Mouse (Mus musculus): ENCODE measurements around the gene Pcid2. TPM values are rescaled to one million over a fixed set of nuclear protein-coding genes. Genes with fewer than 3 reads are reported as not detected.

Gene Pcid2
- polyA plus RNA-seq, 1 experiment from 2014 or later = 8.8 TPM

DNA sequence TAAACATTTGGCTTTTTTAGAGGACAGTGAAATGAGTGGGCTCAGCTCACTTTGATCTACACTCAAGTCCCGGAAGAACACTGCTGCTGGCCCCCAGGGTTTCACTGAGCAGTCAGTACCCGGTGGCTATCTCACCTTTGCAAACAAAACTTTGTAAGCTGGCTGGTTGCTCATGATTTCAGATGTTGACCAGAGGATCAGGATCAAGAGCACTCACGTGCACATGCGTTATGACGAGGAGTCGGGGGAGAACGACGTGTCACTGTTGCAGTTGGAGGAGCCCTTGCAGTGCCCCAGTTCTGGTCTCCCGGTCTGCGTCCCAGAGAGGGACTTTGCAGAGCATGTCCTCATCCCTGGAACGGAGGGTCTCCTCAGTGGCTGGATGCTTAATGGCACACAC, 32.0 kb downstream of the Pcid2 start:
- H3K27me3 ChIP-seq (ENCODE audit: insufficient read depth, low read length) = no peaks in the 10 kb centered on the region
- H3K9ac ChIP-seq (replicated peaks) = no peak overlapping the region
- 76% methylated on average over 11 of the region's 11 CpGs for WGBS (ENCODE audit: insufficient replicate concordance)
- ATAC-seq = peak; percentile 26
- TF ChIP-seq CTCF (IDR thresholded peaks at IDR 0.05; ENCODE audit: low read depth) = no peak
- no peak for TF ChIP-seq EP300 (IDR thresholded peaks at IDR 0.05; ENCODE audit: low read depth)
- no peak for DNase-seq
- peaks cover 9% of the 10 kb centered on the region; the same call in 1 of the 2 replicates for H3K4me1 ChIP-seq (ENCODE audit: insufficient read depth)
- no peak overlapping the region for H3K4me2 ChIP-seq (ENCODE audit: low read depth, low read length)
- H3K4me3 ChIP-seq (ENCODE audit: low read depth, low read length) = no peak overlapping the region
- H3K9me3 ChIP-seq (ENCODE audit: low read length) = no peaks in the 10 kb centered on the region
- H3K36me3 ChIP-seq (replicated peaks; ENCODE audit: insufficient read depth, low read length) = peaks cover 33% of the 10 kb centered on the region
- H3K27ac ChIP-seq (ENCODE audit: low read depth) = 0 out of 2 replicates have a peak overlapping the region, but pooled peaks have one; percentile 24

DNA sequence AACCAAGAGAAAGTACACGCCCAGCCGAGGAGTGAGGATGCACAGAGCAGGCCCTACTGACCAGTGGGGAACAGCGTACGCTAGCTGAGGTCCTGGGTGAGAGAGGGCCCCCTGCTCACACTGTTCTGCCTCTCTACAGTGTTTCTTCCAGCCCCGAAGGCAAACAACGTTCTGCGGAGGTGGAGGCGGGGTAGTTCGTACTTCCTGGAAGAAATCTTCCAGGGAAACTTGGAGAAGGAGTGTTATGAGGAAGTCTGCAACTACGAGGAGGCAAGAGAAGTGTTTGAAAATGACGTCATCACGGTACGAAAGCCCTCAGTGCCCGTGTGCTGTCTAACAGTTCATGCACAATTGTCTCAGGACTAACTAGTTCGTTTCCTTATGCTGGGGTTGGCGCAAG, 42.1 kb downstream of the Pcid2 start:
- WGBS (ENCODE audit: insufficient replicate concordance) = 58% methylated on average over 16 of the region's 16 CpGs
- Histone ChIP-seq H3K4me1 (ENCODE audit: insufficient read depth) (peaks cover 14% of the 10 kb centered on the region), H3K4me3 (ENCODE audit: low read depth, low read length) (no peak overlapping the region), H3K27ac (ENCODE audit: low read depth) (no peak overlapping the region), H3K36me3 (replicated peaks; ENCODE audit: insufficient read depth, low read length) (peaks cover 3% of the 10 kb centered on the region; the same call in 1 of the 2 replicates), H3K4me2 (ENCODE audit: low read depth, low read length) (peak overlapping the region; percentile 64), H3K9me3 (ENCODE audit: low read length) (no peaks in the 10 kb centered on the region), H3K27me3 (ENCODE audit: insufficient read depth, low read length) (no peaks in the 10 kb centered on the region), H3K9ac (replicated peaks) (no peak overlapping the region)
- no peak for DNase-seq
- ATAC-seq = no peak
- TF ChIP-seq EP300 (IDR thresholded peaks at IDR 0.05; ENCODE audit: low read depth) = no peak
- no peak for TF ChIP-seq CTCF (IDR thresholded peaks at IDR 0.05; ENCODE audit: low read depth)

DNA sequence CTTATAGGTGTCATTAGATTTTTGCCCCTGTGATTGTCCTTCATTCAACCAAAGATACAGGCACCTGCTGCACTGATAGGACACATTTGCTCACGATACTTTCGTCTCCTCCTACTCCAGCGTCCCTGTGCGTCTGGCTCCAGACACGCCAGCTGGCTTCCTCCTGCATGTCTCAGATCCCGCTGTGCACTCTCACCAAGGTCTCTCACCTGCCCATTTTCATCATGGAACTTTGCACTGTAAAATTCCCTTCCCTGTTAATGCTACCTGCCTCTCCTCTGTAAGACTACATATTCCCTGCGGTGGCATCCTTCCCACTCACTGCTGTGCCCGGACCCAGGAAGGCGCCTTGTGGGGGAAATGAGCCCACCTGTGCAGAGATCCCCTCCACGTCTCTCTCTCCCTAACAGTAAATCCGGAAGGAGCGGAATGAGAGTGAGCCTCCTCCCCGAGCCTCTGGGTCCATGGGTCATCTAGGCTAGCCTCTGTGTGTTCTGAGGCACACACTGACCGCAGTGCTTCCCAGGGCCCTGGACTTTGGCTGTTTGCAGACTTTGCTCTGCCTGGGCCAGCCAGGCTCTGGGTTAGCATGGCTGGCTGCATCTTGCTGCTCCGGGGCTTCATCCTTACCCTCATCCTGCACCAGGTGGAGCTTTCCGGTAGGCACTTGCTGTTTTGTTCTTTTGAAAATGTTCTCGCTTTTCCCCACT, 44.7 kb downstream of the Pcid2 start, which contains the start of gene Proz:
Gene Proz (plus strand): TSS at position 474 of the 710 bp plus-strand sequence.
- Histone ChIP-seq H3K36me3 (replicated peaks; ENCODE audit: insufficient read depth, low read length) (peaks cover 8% of the 10 kb centered on the region; the same call in 1 of the 2 replicates), H3K4me2 (ENCODE audit: low read depth, low read length) (peak within 1 kb of the TSS; percentile 64), H3K9me3 (ENCODE audit: low read length) (no peaks in the 10 kb centered on the region), H3K9ac (replicated peaks) (peak within 1 kb of the TSS; percentile 74), H3K27ac (ENCODE audit: low read depth) (peak within 1 kb of the TSS; percentile 93), H3K27me3 (ENCODE audit: insufficient read depth, low read length) (no peaks in the 10 kb centered on the region), H3K4me3 (ENCODE audit: low read depth, low read length) (peak within 1 kb of the TSS; percentile 49), H3K4me1 (ENCODE audit: insufficient read depth) (peaks cover 24% of the 10 kb centered on the region)
- ATAC-seq (peak; percentile 66), DNase-seq (peak; percentile 70)
- no peak for TF ChIP-seq CTCF (IDR thresholded peaks at IDR 0.05; ENCODE audit: low read depth)
- peak; percentile 34; the same call in 1 of the 2 replicates for TF ChIP-seq EP300 (IDR thresholded peaks at IDR 0.05; ENCODE audit: low read depth)
- 55% methylated on average over 17 of the region's 17 CpGs for WGBS (ENCODE audit: insufficient replicate concordance)

DNA sequence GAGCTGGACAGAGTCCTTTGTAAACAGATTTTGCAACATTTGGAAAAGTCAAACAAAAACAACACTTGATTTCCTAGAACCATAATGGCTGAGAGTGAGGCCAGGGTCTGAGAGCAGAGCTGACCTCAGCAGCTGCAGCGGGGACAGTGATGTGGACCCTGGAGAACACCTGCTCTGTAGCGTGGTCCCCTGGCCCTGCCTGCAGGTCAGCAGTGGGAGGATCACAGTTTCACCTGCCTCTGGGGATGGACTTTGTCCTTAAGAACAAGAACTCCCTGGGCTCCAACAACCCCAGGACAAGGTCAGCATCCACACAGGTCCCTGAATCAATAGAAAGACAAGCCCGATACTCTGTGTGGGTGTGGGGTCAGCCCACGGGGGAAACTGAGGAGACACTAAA, 47.9 kb downstream of the Pcid2 start:
- Histone ChIP-seq H3K27ac (ENCODE audit: low read depth) (peak overlapping the region; percentile 93), H3K4me1 (ENCODE audit: insufficient read depth) (peaks cover 21% of the 10 kb centered on the region), H3K4me2 (ENCODE audit: low read depth, low read length) (no peak overlapping the region), H3K9me3 (ENCODE audit: low read length) (no peaks in the 10 kb centered on the region), H3K27me3 (ENCODE audit: insufficient read depth, low read length) (no peaks in the 10 kb centered on the region), H3K9ac (replicated peaks) (no peak overlapping the region), H3K36me3 (replicated peaks; ENCODE audit: insufficient read depth, low read length) (peaks cover 26% of the 10 kb centered on the region; the same call in 1 of the 2 replicates), H3K4me3 (ENCODE audit: low read depth, low read length) (no peak overlapping the region)
- ATAC-seq (peak; percentile 94), DNase-seq (peak; percentile 70)
- WGBS (ENCODE audit: insufficient replicate concordance) = 63% methylated on average over 4 of the region's 4 CpGs
- TF ChIP-seq CTCF (IDR thresholded peaks at IDR 0.05; ENCODE audit: low read depth) = no peak
- TF ChIP-seq EP300 (IDR thresholded peaks at IDR 0.05; ENCODE audit: low read depth) = peak; percentile 86

DNA sequence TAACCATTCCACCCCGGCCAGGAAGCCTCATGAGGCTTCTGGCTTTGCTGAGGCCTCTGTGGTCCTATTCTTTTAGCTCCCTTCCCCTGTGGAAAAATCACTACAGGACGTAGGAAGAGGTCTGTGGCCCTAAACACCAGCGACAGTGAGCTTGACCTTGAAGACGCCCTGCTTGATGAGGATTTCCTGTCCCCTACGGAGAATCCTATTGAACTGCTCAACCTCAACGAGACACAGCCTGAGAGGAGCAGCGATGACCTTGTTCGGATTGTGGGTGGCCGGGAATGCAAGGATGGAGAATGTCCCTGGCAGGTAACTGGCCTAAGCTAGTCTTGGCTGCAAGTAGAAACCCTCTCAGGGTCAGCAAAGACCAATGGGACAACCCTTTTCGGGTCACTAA, 54.7 kb downstream of the Pcid2 start:
- H3K27ac ChIP-seq (ENCODE audit: low read depth) = no peak overlapping the region
- H3K4me1 ChIP-seq (ENCODE audit: insufficient read depth) = no peaks in the 10 kb centered on the region
- H3K36me3 ChIP-seq (replicated peaks; ENCODE audit: insufficient read depth, low read length) = peaks cover 56% of the 10 kb centered on the region
- DNase-seq = no peak
- H3K9me3 ChIP-seq (ENCODE audit: low read length) = no peaks in the 10 kb centered on the region
- H3K4me3 ChIP-seq (ENCODE audit: low read depth, low read length) = no peak overlapping the region
- H3K4me2 ChIP-seq (ENCODE audit: low read depth, low read length) = no peak overlapping the region
- no peak overlapping the region for H3K9ac ChIP-seq (replicated peaks)
- WGBS (ENCODE audit: insufficient replicate concordance) = 76% methylated on average over 10 of the region's 10 CpGs
- ATAC-seq = no peak
- no peaks in the 10 kb centered on the region for H3K27me3 ChIP-seq (ENCODE audit: insufficient read depth, low read length)
- TF ChIP-seq CTCF (IDR thresholded peaks at IDR 0.05; ENCODE audit: low read depth) = no peak

DNA sequence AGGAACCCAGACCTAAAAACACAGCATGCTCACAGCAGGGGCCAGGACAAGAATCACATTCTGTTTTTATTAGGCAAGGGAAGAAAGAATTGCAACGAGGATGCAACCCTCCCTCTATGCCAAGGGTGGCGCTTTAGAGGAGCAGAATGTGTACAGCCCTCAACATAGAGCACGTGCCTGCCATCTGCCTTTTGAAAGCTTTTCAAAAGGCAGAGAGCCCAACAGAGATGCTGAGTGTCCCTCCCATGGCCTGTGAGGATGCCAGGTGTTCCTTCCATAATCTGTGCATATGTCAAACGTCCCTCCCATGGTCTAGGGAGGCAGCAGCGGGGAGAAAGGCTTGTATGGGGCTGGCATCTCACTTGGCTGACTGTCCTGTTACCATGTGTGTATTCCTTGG, 57.6 kb downstream of the Pcid2 start:
- DNase-seq (no peak), ATAC-seq (no peak)
- H3K27ac ChIP-seq (ENCODE audit: low read depth) = no peak overlapping the region
- no peaks in the 10 kb centered on the region for H3K27me3 ChIP-seq (ENCODE audit: insufficient read depth, low read length)
- H3K4me2 ChIP-seq (ENCODE audit: low read depth, low read length) = no peak overlapping the region
- no peak for TF ChIP-seq CTCF (IDR thresholded peaks at IDR 0.05; ENCODE audit: low read depth)
- TF ChIP-seq EP300 (IDR thresholded peaks at IDR 0.05; ENCODE audit: low read depth) = no peak
- no peaks in the 10 kb centered on the region for H3K9me3 ChIP-seq (ENCODE audit: low read length)
- peaks cover 36% of the 10 kb centered on the region for H3K36me3 ChIP-seq (replicated peaks; ENCODE audit: insufficient read depth, low read length)
- 62% methylated on average over 5 of the region's 5 CpGs for WGBS (ENCODE audit: insufficient replicate concordance)
- no peak overlapping the region for H3K4me3 ChIP-seq (ENCODE audit: low read depth, low read length)
- no peak overlapping the region for H3K9ac ChIP-seq (replicated peaks)
- no peaks in the 10 kb centered on the region for H3K4me1 ChIP-seq (ENCODE audit: insufficient read depth)

Measured in liver, postnatal 0 days (tissue).